Mouse (Mus musculus) forebrain, embryonic 16.5 days (tissue): ENCODE measurements around the gene Fam114a1. TPM values are rescaled to one million over a fixed set of nuclear protein-coding genes. Genes with fewer than 3 reads are reported as not detected.

Source experiments
- ATAC-seq: fragments of 200-750 bp; cut with Nextera tagmentation; 2 replicates; pipeline ENCODE4 v1.8.0; 2017; ENCODE audit warnings: mild to moderate bottlenecking, moderate library complexity
- H3K27ac ChIP-seq: fragments of 300-500 bp; sonication (generic); 2 replicates; pipeline ENCODE4 v1.5.1; 2014; ENCODE audit warnings: low read length, control low read depth
- H3K27me3 ChIP-seq: fragments of 300-500 bp; sonication (generic); replicated peaks from 2 replicates; pipeline ENCODE4 v1.6.1; 2014; ENCODE audit warnings: low read length; ENCODE audit not compliant: control insufficient read depth, insufficient read depth
- H3K36me3 ChIP-seq: fragments of 300-500 bp; sonication (generic); 2 replicates; pipeline ENCODE4 v1.6.1; 2014; ENCODE audit not compliant: control insufficient read depth, insufficient read depth
- H3K4me1 ChIP-seq: fragments of 300-500 bp; sonication (generic); replicated peaks from 2 replicates; pipeline ENCODE4 v1.6.1; 2014; ENCODE audit warnings: low read length; ENCODE audit not compliant: control insufficient read depth, insufficient read depth
- H3K4me2 ChIP-seq: fragments of 300-500 bp; sonication (generic); 2 replicates; pipeline ENCODE4 v1.6.1; 2014; ENCODE audit warnings: mild to moderate bottlenecking, low read length, control low read depth
- H3K4me3 ChIP-seq: fragments of 300-500 bp; sonication (generic); replicated peaks from 2 replicates; pipeline ENCODE4 v1.5.1; 2014; ENCODE audit warnings: mild to moderate bottlenecking, low read length, control low read depth
- H3K9ac ChIP-seq: fragments of 300-500 bp; sonication (generic); replicated peaks from 2 replicates; pipeline ENCODE4 v1.6.1; 2014; ENCODE audit warnings: low read depth, low read length, control low read depth
- H3K9me3 ChIP-seq: fragments of 300-500 bp; sonication (generic); 2 replicates; pipeline ENCODE4 v1.6.1; 2016; ENCODE audit warnings: low read length; ENCODE audit not compliant: control insufficient read depth
- WGBS: fragments of 180-500 bp; shearing (Covaris S2); extraction: QIAGEN DNeasy Blood & Tissue Kit; methylation state at CpG from one replicate; pipeline ENCODE4 v1.1.7; 2014; 5-methylcytosine and 5-hydroxymethylcytosine counted together
- microRNA counts: library from miRNA; unstranded; fragments of <30 nt; microRNA quantifications from one replicate; lab custom pipeline; 2016
- microRNA-seq: library from miRNA; unstranded; fragments of <30 nt; microRNA quantifications from one replicate; pipeline ENCODE4, GENCODE M21; 2017
- polyA plus RNA-seq: library from polyadenylated mRNA; unstranded; fragments of >200 nt; fragmentation: Nextera tagmentation; extraction: Ambion mirVana; gene quantifications from 2 replicates; pipeline ENCODE4 v1.2.1, GENCODE M21; 2015

Fam114a1 gene
- polyA plus RNA-seq, 1 experiment from 2014 or later: 6.7 TPM

DNA sequence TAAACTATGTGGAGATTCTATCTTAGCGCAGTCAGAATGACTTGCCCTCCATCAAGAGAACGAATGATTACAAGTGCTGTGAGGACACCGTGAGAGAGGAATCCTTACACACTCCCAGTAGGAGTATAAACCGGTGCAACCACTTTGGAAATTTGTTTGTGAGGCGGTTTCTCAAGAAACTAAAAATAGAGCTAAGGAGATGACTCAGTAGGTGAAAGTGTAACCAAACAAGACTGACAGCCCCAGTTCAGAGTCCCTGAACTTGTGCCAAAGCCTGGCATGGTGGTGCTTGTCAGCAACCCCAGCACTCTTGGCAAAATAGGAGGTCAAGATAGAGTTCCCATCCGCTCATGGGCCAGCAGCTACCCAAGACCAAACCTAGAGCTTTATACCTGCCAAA, 116.7 kb downstream of the Fam114a1 start:
- Histone ChIP-seq H3K4me3 (no peak overlapping the region), H3K27me3 (no peaks in the 10 kb centered on the region), H3K36me3 (no peaks in the 10 kb centered on the region), H3K27ac (no peak overlapping the region), H3K4me1 (no peaks in the 10 kb centered on the region), H3K9ac (no peak overlapping the region), H3K9me3 (no peaks in the 10 kb centered on the region), H3K4me2 (no peak overlapping the region)
- ATAC-seq: no peak
- WGBS: 85% methylated on average over 6 of the region's 6 CpGs

DNA sequence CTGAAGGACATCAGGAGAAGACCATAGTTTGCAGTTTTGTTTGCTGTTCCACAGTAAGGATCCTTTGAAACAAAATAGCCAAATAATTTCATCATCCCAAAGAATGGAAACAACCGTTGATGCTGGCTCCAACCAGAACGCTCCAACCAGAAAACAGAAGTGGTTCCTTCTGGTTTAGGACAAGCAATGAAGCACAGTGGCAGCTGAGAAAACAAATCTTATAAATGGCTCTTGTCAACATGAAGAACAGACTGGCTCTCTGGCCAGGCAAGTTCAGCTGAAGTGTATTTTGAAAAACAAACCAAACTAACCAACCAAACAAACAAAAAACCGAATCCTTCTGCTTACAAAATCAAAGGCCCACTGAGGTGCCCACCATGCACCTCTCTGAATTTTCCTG, 119.8 kb downstream of the Fam114a1 start:
- Histone ChIP-seq H3K4me1 (no peaks in the 10 kb centered on the region), H3K36me3 (no peaks in the 10 kb centered on the region), H3K27ac (no peak overlapping the region), H3K4me2 (no peak overlapping the region), H3K9me3 (no peaks in the 10 kb centered on the region), H3K27me3 (no peaks in the 10 kb centered on the region), H3K4me3 (no peak overlapping the region), H3K9ac (no peak overlapping the region)
- 85% methylated on average over 3 of the region's 3 CpGs for WGBS
- ATAC-seq: no peak

DNA sequence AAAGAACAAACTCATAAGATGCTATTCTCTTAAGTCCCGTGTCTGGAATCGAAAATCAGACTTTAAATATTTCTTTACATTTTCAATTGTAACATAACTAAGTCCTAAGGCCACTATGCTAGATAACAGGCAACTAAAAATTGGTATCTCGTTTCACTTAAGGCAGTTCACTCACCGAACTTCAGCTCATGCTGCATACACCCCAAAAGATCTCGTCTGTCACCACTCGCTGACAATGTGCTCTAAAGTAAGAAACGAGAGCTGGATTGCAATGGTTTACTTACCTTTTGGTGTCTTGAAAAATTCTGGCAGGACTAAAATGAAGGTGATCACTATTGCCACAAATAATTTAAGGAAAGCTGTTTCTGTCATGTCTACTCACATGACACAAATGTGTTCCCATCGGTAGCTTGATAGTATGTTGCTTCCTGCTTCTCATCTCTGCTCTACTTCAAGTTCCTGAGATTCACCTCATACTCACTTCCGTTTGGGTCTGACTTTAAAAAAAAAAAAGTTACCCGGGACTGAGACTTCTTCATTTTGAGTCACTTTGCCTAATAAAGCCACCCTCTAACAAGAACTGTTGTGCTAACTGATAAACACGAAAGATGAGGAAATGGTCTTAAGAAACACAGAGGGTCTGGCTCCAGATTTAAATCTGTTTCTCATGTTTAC, 121.5 kb downstream of the Fam114a1 start:
- Histone ChIP-seq H3K4me1 (no peaks in the 10 kb centered on the region), H3K27me3 (no peaks in the 10 kb centered on the region), H3K9me3 (no peaks in the 10 kb centered on the region), H3K4me3 (no peak overlapping the region), H3K4me2 (no peak overlapping the region), H3K36me3 (no peaks in the 10 kb centered on the region), H3K9ac (no peak overlapping the region), H3K27ac (no peak overlapping the region)
- no peak for ATAC-seq
- 80% methylated on average over 11 of the region's 11 CpGs for WGBS

MicroRNAs encoded within 50 kb of the gene (microRNA counts, 519-probe panel; counts per million panel counts)
- microRNA mmu-miR-574-3p (lab: Ali Mortazavi, UCI) (2,348 counts per million, percentile 54 among the panel's probes with 10 or more counts), microRNA mmu-miR-574-5p (lab: Ali Mortazavi, UCI) (1,596 counts per million, percentile 15 among the panel's probes with 10 or more counts)

Small RNA genes within 50 kb of the gene (microRNA-seq; reads per million reads assigned to microRNA genes)
- gene Mir574: 25.1 reads per million, percentile 37 among the genes with 10 or more reads in this experiment

Other genes starting within 250 kb of the Fam114a1 start
- 30.9 and 32.9 TPM in 2 replicates for gene Klf3, start 166.7 kb upstream of the Fam114a1 start, polyA plus RNA-seq
- 0.22 and 0.47 TPM in 2 replicates for gene Tlr1, start 36.5 kb upstream of the Fam114a1 start, polyA plus RNA-seq
- gene Tlr6, start 10.0 kb upstream of the Fam114a1 start, polyA plus RNA-seq: 0.22 and 0.41 TPM in 2 replicates
- 0.22 TPM in 1 of 2 replicates, not detected in the other for gene Tmem156, start 122.1 kb downstream of the Fam114a1 start, polyA plus RNA-seq
- gene Klhl5, start 137.5 kb downstream of the Fam114a1 start, polyA plus RNA-seq: 63.5 and 67.3 TPM in 2 replicates
- gene Wdr19, start 229.6 kb downstream of the Fam114a1 start, polyA plus RNA-seq: 13.6 and 14.9 TPM in 2 replicates